Mouse (Mus musculus) olfactory bulb, adult 2 months (tissue): ENCODE data around the gene Fkbpl.

Experiments used
- CTCF ChIP-seq: fragments of 200-500 bp; IDR thresholded peaks from 2 replicates; pipeline ENCODE4 v1.5.1; 2012; ENCODE audit warnings: low read depth, mild to moderate bottlenecking, low read length, moderate library complexity; ENCODE audit not compliant: insufficient read depth
- POLR2A ChIP-seq: fragments of 200-500 bp; IDR thresholded peaks from 2 replicates; pipeline ENCODE4 v1.6.1; 2012; ENCODE audit warnings: mild to moderate bottlenecking, low read depth, low read length, moderate library complexity; ENCODE audit not compliant: insufficient read depth

GRCm38 (mm10) chr17:34628644-34628967, 16.0 kb upstream of the Fkbpl start:
- TF ChIP-seq CTCF, result no peak
- TF ChIP-seq POLR2A, result no peak
